Mouse (Mus musculus) heart, postnatal 0 days (tissue): ENCODE results near the gene Fbxw17.

Source experiments
- CTCF ChIP-seq: IDR thresholded peaks from 2 replicates; pipeline ENCODE4 v1.5.1; 2016; ENCODE audit warnings: antibody characterized with exemption, control low read depth, low read depth
- EP300 ChIP-seq: IDR thresholded peaks from 2 replicates; pipeline ENCODE4 v1.6.1; 2016; ENCODE audit warnings: antibody characterized with exemption, low read depth

- TF ChIP-seq CTCF = no peak
- no peak for TF ChIP-seq EP300
These were observed 6.1 kb downstream of the Fbxw17 start for GRCm38 (mm10) chr13:50423625-50424209.
